Mouse (Mus musculus) kidney, postnatal 14 days (tissue): ENCODE measurements around the gene Gns.

Experiments
- DNase-seq: peaks from one replicate; pipeline ENCODE4 v3.0.0; 2022; ENCODE audit warnings: mixed read lengths

The Gns gene

DNA sequence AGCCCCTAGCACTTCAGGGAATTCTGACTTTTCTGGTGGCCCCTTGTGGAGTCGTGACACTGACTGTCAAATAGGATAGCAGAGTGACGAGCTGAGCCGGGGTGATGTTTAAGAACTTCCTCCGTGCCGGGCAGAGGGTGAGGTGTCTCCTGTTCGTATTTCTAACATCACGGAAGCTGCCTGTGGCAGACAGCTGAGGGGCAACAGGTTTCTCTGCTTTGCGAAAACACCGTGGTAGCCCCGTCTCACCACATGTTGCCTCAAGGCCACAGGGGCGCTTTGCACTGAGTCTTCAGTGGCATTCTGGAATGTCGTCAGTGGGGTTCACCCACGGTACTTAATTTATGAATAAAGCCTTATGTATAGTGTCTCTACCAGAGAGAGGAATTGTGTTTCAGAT lies 2.4 kb downstream of the Gns start:
- no peak for DNase-seq

DNA sequence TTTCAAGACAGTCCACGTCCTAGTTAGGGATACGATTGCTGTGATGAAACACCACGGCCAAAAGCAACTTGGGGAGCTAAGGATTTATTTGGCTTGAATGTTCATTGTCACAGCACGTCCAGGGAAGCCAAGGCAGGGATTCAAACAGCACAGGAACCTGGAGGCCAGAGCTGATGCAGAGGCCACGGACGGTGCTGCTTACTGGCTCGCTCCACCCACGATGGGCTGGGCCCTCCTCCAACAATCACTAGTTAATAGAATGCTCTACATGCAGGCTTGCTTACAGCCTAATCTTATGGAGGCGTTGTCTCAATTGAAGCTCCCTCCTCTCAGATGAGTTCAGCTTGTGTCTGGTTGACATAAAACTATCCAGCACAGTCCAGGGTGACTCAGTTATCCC lies 2.9 kb downstream of the Gns start:
- DNase-seq: no peak

DNA sequence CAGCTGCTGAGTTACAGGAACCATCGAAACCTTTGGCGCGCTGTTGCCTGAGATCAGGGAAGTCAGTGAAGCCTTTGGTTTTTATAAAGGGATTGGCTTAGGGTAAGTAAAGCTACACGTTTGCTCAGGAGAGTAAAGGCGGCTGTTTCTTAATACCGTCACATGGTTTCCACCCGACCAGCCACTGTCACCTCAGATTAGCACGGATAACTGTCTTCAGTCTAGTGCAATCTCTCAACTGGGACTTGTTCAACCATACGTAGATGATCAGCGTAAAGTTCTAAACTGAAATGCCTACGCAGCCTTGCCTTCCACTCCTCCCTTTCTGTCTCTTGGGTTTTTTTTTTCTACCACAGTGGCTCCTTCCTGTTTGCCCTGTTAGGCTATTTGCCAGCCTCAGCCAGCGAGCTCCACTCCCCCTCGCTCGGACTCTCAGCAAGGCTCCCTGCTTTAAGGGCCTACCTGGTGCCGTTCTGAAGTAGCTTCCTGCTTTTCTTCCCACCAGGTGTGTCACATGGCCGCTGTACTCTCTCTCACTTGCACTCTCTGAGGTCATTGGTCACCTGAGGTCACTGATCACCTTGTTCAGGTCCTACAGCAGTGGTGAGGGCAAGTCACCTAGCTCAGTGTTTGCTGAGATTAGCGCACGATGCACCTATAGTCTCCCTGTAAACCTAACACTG lies 4.0 kb downstream of the Gns start:
- no peak for DNase-seq

DNA sequence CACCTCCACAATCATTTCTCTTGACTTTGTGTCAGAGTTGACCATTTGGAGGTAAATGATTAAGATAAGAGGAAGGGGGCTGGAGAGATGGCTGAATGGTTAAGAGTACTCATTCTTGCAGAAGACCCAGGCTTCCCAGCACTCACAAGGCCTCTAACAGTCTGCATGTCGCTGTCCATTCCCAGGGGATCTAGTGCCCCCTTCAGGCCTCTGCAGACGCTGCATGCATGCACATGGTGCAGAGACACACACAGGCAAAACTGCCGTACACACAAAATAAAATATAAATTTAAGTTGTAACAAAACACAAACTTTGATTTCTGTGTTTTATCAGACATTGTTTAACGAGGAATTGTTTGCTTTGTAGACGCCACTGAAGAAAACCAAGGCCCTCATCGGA lies 5.9 kb downstream of the Gns start:
- DNase-seq: no peak

DNA sequence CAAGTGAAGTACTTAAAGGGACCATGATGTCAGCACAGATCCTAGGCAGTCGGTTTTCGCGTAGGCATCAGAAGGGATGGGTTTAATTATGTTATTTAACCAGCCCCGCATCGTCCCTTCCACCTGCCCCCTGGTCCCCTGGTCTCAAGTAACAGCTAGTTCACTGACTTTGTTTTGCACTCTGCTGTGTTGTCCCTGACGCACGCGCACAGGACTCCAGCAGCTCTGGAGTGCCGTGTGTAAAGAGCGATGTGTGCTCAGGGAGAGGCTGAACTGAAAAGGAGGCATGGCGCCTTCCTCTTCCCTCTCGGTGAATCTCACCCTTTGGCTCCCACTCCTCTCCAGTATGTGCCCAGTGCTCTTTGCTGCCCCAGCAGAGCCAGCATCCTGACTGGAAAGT lies 9.1 kb downstream of the Gns start:
- DNase-seq: no peak

DNA sequence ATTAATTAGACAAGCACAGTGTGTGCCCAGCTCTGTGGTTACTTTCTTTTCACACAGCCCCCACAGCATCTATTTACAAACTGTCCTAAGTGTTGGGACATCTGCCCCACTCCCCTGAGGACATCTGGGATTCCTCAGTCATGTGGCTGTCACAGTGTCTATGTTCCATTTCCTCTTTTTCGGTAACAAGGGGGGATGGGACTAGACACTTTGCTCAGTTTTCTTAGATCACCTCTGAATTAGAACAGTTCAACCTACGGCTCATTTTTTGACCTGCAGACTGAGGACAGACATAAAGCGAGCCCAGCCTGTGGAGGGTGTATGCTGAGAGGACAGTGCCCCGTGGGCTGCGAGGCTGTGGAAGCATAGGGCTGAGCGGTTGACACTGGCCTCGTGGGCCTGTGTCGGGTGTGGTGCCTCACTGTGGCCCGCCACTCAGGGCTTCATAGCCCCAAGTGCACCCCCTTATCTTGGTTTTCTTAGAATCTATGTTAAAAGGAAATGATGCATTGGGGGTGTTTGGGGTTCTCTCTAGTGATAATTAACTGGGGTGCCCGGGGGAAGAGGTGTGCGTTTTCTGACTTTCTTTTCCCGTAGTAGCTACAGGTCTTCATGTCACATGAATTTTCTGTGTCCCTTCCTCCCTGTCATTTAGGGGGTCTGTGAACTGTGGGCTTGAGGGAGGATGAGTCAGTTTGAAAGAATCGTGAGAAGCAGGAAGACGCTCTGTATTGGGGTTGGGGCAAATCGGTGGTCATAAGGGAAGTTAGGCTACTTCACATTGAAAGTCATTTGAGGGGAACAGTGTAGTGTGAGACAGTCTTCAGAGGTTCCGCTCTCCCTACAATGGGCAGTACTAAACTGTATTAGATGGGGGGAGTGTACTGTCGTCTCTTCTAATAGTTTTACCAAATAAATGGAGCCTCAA lies 10.1 kb downstream of the Gns start:
- DNase-seq: no peak

DNA sequence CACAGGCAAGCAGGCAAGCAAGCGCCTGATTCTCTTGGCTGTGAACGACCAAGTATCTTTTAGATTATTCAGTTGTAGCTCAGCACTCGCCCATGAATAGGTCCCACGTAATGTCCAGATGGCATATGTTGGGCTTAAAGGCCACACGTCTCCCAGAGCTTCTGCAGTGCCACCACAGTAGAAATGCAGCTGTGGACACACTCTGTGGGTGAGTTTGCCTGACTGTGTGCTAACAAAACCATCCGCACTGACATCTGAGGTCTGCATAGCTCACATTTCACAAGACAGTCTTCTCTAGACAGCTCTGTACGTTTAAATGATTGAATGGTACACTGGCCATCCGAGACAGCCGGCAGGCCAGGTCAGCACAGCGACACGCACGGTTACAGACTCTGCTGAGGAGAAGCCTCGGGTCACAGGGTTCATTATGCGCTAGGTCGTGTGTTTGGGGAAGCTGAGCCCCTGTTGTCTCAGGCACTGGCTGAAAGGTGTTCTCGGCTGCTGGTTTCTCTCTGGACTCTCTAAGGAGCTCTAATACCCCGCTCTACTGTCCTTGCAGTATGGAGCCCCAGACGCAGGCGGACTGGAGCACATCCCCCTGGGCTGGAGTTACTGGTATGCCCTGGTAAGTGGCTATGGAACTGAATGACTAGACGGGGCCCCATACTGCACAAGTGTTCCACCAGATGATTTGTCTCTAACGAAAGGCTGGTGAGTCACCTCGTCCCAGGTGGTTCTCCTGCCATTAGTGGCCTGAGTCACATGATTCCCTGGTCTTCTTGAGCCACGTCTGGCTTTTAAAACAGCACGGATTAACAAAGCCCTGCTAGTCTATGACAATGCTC lies 11.0 kb downstream of the Gns start:
- no peak for DNase-seq

DNA sequence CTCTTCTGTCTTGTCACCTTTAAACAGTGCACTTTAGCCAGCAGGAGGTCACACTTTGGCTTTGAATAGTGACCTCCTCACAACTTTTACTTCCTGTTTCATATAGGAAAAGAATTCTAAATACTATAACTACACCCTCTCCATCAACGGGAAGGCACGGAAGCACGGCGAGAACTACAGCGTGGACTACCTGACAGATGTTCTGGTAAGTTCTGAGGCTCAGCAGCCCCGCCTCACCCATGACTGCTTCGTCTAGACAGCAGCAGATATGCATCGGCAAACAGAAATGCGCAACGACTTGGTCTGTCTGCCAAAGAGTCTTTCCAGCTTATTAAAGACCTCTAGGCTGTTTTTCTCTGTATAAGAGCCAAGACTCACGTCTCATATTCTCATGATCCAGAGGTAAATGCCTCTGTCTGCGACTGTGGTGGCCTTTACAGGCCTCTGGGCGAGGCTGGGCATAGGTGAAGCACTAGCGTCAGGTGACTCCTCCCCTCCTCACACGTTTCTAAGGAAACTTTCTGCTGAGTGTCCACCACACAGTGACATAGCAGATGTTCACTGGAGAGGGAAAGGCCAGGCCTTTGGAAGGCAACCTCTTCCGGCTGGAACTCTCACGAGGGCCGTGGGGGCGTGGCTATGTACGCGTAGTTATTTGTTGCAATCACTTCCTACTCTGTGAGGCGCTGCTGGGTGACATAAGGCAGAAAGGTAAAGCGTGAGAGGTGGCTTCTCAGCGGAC lies 11.8 kb downstream of the Gns start:
- no peak for DNase-seq

DNA sequence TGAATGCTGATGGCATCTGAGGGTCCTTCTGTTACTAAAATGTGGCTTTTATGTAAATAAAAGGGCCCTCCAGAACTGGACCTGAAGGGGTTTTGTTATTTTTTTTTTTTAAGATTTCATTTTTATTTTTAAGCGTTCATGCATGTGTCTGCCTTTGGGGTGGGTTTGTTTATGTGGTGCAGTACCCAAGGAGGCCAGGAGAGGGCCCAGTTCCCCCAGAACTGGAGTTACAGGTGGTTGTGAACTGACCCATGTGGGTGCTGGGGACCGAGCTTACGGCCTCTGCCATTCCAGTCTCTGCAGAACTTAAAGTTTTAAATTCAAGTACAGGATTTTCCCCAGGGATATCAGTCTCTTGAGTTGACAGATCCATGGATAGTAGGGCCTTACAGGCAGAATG lies 14.5 kb downstream of the Gns start:
- no peak for DNase-seq

DNA sequence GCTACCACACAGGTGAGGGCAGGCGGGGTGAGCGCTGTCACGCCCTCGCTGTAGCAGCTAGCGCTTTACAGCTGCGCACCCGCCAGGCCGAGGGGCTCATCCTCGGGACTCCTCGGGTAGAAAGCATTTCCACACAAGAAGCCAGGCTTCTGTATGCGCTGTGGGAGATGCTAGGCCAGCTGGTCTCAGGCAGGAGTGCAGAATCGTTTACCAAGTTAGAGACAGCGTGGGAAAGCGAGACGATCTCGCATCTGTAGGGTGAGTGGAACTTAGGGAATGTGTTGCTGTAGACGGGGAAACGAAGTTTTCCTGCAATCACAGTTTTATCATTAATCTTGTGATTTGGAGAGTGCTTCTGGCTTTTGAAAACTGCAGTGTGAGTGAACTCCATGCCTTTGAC lies 16.4 kb downstream of the Gns start:
- DNase-seq: no peak

DNA sequence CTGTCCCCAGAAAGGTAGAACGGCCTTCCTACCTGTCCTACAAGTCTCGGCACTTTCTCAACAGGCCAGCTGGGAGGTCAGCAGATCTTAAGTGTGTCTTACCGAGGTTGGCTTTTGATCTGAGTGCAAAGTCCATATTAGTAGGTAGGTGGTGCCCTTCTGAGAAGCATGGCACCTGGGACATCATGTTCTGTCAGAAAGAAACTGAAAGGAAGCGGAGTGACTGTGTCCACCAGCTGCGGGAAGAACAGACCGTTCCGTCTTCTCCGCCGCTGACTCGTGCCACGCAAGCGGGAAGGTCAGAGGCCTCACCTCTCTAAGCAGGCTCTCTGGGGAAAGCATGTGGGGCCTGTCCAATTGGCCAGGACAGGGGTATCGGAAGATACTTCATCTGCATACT lies 19.8 kb downstream of the Gns start:
- DNase-seq: no peak

DNA sequence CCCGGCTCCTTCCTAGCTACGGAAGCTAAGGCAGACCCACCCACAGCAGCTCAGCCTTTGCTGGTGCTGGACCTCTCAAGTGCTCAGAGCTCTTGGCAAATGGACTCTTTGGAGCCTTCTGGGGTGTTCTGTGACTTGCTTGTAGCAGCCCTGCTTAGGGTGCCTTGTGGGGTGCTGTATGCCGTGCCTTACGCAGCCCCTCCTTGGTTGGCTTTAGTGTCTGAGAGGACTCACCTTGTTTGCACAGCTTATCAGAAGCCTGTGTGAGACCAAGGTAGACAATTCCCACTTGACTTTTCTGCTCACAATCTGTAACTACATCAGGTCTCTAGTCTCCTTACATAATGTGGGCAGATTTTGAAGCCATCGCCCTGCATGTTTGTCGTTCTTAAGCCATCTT lies 20.8 kb downstream of the Gns start:
- no peak for DNase-seq

DNA sequence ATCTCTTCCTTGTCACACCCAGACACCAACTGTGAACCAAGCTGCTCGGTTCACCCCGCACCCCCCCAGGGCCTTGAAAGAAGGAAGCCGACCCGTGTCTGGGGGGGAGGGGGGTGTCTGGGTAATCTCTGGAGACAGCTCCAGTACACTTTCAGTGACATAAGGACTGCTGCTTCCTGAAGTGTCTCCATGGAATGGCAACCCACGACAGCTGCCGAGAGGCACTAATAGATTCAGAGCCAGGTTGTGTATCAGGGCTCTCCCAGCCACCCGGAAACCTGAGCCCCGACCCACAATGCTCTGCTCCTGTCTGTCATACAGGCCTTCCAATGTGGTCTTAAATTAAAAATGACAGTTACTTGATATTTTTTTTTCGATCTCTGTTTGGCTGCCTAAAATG lies 21.5 kb downstream of the Gns start:
- no peak for DNase-seq

DNA sequence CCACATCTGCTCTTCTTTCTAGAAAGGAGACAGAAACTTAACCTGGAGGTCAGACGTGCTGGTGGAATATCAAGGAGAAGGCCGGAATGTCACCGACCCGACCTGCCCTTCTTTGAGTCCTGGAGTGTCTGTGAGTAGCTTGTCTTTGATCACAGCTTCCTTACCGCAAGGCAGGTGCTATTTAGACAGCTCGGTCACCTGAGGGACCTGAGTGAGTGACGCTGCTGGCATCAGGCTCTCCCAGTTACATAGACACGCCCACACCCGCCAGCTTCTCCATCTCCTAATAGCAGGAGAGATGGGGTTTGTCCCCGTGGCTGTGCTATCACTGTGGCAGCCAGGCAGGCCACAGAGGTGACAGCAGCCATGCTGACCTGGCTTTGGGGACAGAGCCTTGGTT lies 25.7 kb downstream of the Gns start:
- DNase-seq: no peak

DNA sequence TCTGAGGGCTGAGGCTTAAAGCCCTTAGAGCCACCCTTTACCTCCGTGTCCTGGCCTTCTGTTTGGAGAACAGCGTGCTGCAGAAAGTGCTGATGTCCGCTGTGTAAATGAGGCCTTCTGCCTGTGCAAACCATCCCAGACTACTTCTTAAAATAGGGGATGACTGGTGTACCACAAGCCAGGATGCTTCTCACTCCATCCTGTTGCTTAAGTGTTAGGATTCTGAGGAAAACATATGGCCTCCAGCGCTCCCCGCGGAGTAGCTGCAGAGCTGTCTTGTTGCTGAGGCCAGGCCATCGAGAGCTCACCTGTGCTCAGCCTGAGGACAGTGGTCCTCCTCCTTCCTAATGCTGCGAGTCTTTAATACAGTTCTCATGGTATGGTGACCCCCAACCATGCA lies 27.0 kb downstream of the Gns start:
- DNase-seq: no peak

DNA sequence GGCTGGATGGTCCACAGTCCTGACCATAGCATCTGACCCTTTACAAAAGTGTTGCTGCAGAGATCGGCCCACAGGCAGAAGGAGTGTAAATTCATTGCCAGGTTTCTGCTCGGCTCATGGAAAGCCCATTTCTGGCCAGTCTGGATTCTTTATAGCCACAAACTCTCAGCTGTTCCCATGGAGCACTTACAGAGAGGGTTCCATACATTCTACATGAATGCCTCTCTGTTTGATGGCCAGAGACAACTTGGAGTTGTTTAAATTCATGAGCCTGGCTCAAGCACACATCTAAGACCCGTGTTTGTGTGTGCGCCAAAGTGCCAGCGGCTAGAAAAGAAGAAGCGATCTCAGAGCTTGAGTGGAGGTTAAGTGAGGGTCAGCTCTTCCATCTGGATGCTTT lies 29.4 kb downstream of the Gns start:
- DNase-seq: no peak

DNA sequence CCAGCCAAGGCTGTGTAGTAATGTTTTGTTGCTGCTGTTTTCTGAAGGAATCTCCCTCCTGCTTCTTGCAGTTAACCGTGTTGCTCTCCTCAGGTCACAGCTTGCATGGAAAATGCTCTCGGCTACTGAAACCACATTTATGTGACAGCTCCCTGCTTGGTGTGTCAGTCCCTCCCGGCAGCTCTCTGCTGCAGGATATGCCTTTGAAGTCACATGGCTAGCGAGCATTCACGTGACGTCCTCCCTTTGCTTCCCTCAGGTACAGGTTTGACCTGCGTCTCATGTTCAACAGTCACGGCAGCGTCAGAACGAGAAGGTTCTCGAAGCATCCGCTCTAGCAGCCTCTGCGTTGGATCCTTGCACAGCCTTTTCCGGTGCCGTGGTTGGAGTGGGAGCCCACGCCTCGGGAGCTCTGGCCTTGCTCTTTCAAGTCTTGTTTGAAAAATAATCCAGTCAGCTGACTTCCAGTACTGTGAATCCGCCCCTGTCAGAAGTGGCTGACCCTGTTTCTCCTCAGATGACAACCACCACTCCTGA lies 30.0 kb downstream of the Gns start:
- DNase-seq: no peak

DNA sequence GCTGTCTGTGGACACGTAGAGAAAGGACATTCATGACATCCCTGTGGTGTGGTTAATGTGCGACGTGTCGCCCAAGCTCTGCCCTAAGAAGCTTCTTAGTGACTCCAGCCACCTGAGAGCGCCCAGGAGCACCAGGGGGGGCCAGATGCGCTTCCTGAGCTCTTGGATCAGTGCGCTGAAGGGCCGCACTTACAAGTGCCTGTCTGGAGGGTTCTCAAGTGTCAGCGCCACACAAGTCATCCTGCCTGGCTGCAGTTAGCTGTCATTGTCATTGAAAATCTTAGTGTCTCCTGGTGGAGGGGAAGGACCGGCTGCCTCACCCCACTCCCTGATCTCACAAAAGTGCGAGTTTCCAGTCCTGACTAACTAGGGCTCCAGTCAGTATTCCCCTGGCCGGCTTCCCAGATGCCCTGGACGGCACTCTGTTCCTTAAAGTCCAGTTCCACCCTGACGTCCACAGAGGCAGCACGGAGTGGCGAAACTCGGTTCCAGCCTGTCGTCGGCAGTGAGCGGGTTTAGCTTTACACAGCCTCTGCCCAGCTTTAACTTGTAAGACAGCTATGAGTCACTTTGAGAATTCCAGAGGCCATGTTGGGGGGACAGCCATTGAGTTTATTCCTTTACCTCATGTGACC lies 30.8 kb downstream of the Gns start:
- DNase-seq: no peak

DNA sequence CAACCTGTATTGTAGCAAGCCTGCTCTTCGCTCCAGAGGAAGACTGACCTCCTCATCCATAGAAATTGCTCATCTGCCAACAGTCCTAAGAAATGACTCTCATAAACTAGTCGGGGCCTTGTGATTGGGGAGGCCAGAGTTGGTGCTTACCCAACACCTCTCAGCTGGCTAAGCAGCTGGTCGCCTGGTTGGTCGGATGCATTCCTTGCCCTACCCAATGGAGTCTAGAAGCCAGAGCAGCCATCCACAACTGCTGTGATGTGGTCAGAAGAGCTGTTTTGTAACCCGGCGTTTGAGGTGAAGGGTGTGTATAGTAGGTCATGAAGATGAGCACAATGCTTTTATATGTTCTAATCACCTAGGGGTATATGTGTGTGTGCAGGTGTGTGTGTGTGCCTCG lies 33.7 kb downstream of the Gns start:
- DNase-seq: no peak

DNA sequence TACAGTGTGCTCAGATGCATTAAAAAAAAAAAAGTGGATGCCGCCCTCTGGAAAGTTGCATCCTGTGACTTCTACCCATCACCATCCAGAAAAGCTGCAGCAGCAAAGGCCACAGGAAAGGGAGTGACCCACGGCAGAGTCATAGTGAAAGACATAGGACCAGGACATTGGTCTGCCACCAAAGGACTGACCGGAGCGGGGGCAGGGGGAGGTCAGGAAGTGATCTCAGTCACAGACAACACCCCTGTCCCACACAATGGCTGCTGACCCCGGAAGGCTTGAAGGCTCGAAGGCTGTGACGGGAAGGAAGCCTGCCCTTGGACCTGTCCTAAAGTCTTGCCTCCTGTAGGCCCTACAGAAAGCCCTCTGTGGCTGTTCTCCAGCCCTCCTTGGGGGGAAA lies 36.1 kb downstream of the Gns start:
- DNase-seq: no peak

DNA sequence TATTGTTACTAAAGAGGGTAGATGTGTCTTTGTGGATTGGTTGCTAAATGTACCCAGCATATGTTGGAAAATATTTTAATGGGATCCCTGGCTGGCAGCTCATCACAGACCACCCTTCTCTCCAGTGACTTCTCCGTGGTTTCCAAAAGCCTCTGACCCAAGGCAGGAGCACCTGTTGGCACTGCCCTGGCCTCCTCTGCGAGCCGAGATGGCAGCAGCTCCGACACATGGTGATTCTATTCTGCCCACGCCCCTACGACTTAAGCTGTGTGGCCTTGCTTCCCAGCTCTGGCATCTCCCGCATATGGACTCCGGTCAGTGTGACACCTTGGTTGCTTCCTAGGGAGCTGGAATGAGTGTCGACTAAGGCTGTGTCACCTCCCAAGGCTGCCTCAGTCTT lies 38.2 kb downstream of the Gns start:
- no peak for DNase-seq

DNA sequence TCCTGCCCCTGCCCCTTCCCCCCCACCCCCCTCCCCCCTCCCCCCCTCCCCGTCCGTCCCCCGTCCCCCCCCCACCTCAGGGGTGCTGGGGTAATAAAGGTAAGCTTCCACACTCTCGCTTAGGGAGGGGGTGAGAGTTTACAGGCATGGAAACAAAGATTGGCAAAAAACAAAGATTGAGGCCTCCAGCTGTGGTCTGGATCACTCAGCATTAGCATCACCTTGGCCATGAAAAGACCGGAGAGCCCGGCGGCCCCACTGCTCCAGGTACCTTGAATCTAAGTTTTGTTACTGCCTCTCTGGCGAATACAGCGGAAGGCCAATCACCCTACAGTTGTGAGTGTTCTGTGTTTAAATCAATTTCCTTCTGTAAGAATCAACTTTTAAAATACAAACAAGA lies 39.1 kb downstream of the Gns start:
- DNase-seq: no peak
